Mouse (Mus musculus): ENCODE data around the gene Zpld1.

- TF ChIP-seq CTCF (conservative IDR thresholded peaks at IDR 0.05 in 1 of 2, IDR thresholded peaks at IDR 0.05 in 1 of 2; ENCODE audit: low read depth in 2 of 2, low read length in 2 of 2) (no peak), RCOR1 (conservative IDR thresholded peaks at IDR 0.05; ENCODE audit: low read depth, low read length) (no peak), EP300 (IDR thresholded peaks at IDR 0.05; ENCODE audit: low read length) (no peak), POLR2A (IDR thresholded peaks at IDR 0.05; ENCODE audit: low read depth, low read length) (no peak), ZKSCAN1 (IDR thresholded peaks at IDR 0.05; ENCODE audit: borderline replicate concordance, low read depth, low read length) (no peak)
Measured at GRCm38 (mm10) chr16:55297886-55298285, at the start of gene Zpld1.

Measured in CH12.LX (cell line).